Mouse (Mus musculus) forebrain, embryonic 16.5 days (tissue): ENCODE data around the gene Psen2. TPM values are rescaled to one million over a fixed set of nuclear protein-coding genes. Genes with fewer than 3 reads are reported as not detected.
A peak's percentile ranks its signal among the peaks of the same experiment; 100 is the strongest.

Experiments used
- ATAC-seq: fragments of 200-750 bp; cut with Nextera tagmentation; 2 replicates; pipeline ENCODE4 v1.8.0; 2017; ENCODE audit warnings: mild to moderate bottlenecking, moderate library complexity
- H3K27ac ChIP-seq: fragments of 300-500 bp; sonication (generic); 2 replicates; pipeline ENCODE4 v1.5.1; 2014; ENCODE audit warnings: low read length, control low read depth
- H3K27me3 ChIP-seq: fragments of 300-500 bp; sonication (generic); replicated peaks from 2 replicates; pipeline ENCODE4 v1.6.1; 2014; ENCODE audit warnings: low read length; ENCODE audit not compliant: control insufficient read depth, insufficient read depth
- H3K36me3 ChIP-seq: fragments of 300-500 bp; sonication (generic); 2 replicates; pipeline ENCODE4 v1.6.1; 2014; ENCODE audit not compliant: control insufficient read depth, insufficient read depth
- H3K4me1 ChIP-seq: fragments of 300-500 bp; sonication (generic); replicated peaks from 2 replicates; pipeline ENCODE4 v1.6.1; 2014; ENCODE audit warnings: low read length; ENCODE audit not compliant: control insufficient read depth, insufficient read depth
- H3K4me2 ChIP-seq: fragments of 300-500 bp; sonication (generic); 2 replicates; pipeline ENCODE4 v1.6.1; 2014; ENCODE audit warnings: mild to moderate bottlenecking, low read length, control low read depth
- H3K4me3 ChIP-seq: fragments of 300-500 bp; sonication (generic); replicated peaks from 2 replicates; pipeline ENCODE4 v1.5.1; 2014; ENCODE audit warnings: mild to moderate bottlenecking, low read length, control low read depth
- H3K9ac ChIP-seq: fragments of 300-500 bp; sonication (generic); replicated peaks from 2 replicates; pipeline ENCODE4 v1.6.1; 2014; ENCODE audit warnings: low read depth, low read length, control low read depth
- H3K9me3 ChIP-seq: fragments of 300-500 bp; sonication (generic); 2 replicates; pipeline ENCODE4 v1.6.1; 2016; ENCODE audit warnings: low read length; ENCODE audit not compliant: control insufficient read depth
- WGBS: fragments of 180-500 bp; shearing (Covaris S2); extraction: QIAGEN DNeasy Blood & Tissue Kit; methylation state at CpG from one replicate; pipeline ENCODE4 v1.1.7; 2014; 5-methylcytosine and 5-hydroxymethylcytosine counted together
- polyA plus RNA-seq: library from polyadenylated mRNA; unstranded; fragments of >200 nt; fragmentation: Nextera tagmentation; extraction: Ambion mirVana; gene quantifications from 2 replicates; pipeline ENCODE4 v1.2.1, GENCODE M21; 2015

Gene Psen2
- polyA plus RNA-seq, 1 experiment from 2014 or later = 14.7 TPM

GRCm38 (mm10) chr1:180264389-180264788 is 1.2 kb upstream of the Psen2 start:
- 0 out of 2 replicates have a peak, but pooled peaks cover 3% of the 10 kb centered on the region for H3K27me3 ChIP-seq
- no peak overlapping the region for H3K4me2 ChIP-seq
- 90% methylated on average over 6 of the region's 6 CpGs for WGBS
- peaks cover 2% of the 10 kb centered on the region for H3K4me1 ChIP-seq
- no peak overlapping the region for H3K4me3 ChIP-seq
- no peak overlapping the region for H3K9ac ChIP-seq
- H3K9me3 ChIP-seq = no peaks in the 10 kb centered on the region
- no peaks in the 10 kb centered on the region for H3K36me3 ChIP-seq
- no peak overlapping the region for H3K27ac ChIP-seq
- no peak for ATAC-seq

- Histone ChIP-seq H3K4me1 (0 out of 2 replicates have a peak, but pooled peaks cover under 1% of the 10 kb centered on the region), H3K36me3 (no peaks in the 10 kb centered on the region), H3K9me3 (no peaks in the 10 kb centered on the region), H3K27me3 (no peaks in the 10 kb centered on the region), H3K4me2 (no peak overlapping the region), H3K4me3 (no peak overlapping the region), H3K9ac (no peak overlapping the region), H3K27ac (no peak overlapping the region)
- no peak for ATAC-seq
- 83% methylated on average over 8 of the region's 8 CpGs for WGBS
Measured at GRCm38 (mm10) chr1:180261857-180262570, 1.2 kb downstream of the Psen2 start.

DNA sequence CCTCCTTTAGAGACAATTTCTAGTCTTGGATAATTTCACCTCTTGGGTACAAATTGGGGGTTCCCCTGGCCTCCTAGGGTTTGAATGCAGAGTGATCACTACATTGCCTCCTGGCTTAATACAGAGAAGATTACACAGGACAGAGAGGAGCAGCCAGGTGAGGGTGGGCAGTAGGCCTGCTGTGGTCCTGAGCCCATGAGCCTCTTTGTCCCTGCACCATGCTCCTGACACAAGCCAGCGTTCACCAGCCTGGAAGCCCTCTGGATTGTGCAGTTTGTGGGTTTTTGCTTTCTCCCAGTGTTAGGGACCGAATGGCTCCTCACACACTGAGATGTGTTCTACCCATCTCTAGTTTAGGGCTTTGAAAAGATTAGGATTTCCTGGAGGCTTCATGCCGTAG is 1.8 kb downstream of the Psen2 start:
- WGBS = 81% methylated on average over 3 of the region's 3 CpGs
- Histone ChIP-seq H3K9me3 (no peaks in the 10 kb centered on the region), H3K36me3 (no peaks in the 10 kb centered on the region), H3K27me3 (no peaks in the 10 kb centered on the region), H3K27ac (no peak overlapping the region), H3K4me2 (no peak overlapping the region), H3K4me3 (no peak overlapping the region), H3K4me1 (0 out of 2 replicates have a peak, but pooled peaks cover 3% of the 10 kb centered on the region), H3K9ac (no peak overlapping the region)
- ATAC-seq = no peak

DNA sequence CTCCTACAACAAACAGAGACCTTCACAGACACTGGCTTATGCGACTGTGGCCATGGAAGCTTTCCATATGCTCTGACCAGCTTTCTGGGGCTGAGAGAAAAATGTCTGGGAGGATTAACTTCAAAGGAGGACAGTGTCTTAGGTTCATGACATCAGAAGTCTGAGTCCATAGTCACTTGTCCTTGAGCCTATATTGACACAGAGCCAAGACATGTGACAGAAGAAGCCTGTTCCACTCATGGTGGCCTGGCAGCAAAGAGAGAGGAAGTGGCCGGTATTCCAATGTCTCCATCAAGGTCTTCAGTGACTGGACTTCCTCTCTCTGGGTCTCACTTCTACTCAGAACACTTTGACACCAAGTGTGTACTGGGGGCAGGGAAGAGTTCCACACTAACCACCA is 2.4 kb downstream of the Psen2 start:
- Histone ChIP-seq H3K4me1 (0 out of 2 replicates have a peak, but pooled peaks cover 3% of the 10 kb centered on the region), H3K9me3 (no peaks in the 10 kb centered on the region), H3K4me3 (no peak overlapping the region), H3K27ac (no peak overlapping the region), H3K27me3 (no peaks in the 10 kb centered on the region), H3K36me3 (no peaks in the 10 kb centered on the region), H3K4me2 (no peak overlapping the region), H3K9ac (no peak overlapping the region)
- WGBS = 82% methylated on average over 2 of the region's 2 CpGs
- no peak for ATAC-seq

- no peaks in the 10 kb centered on the region for H3K9me3 ChIP-seq
- no peak for ATAC-seq
- no peak overlapping the region for H3K9ac ChIP-seq
- H3K4me1 ChIP-seq = peaks cover 10% of the 10 kb centered on the region
- 86% methylated on average over 2 of the region's 2 CpGs for WGBS
- H3K27me3 ChIP-seq = no peaks in the 10 kb centered on the region
- H3K4me3 ChIP-seq = no peak overlapping the region
- no peak overlapping the region for H3K4me2 ChIP-seq
- H3K27ac ChIP-seq = no peak overlapping the region
- no peaks in the 10 kb centered on the region for H3K36me3 ChIP-seq
Measured at GRCm38 (mm10) chr1:180259753-180260152, 3.5 kb downstream of the Psen2 start.

- ATAC-seq = no peak
- Histone ChIP-seq H3K27ac (no peak overlapping the region), H3K4me1 (peaks cover 10% of the 10 kb centered on the region), H3K4me2 (no peak overlapping the region), H3K27me3 (no peaks in the 10 kb centered on the region), H3K9me3 (no peaks in the 10 kb centered on the region), H3K36me3 (no peaks in the 10 kb centered on the region), H3K9ac (no peak overlapping the region), H3K4me3 (no peak overlapping the region)
- 84% methylated on average over 6 of the region's 6 CpGs for WGBS
Measured at GRCm38 (mm10) chr1:180257446-180257845, 5.8 kb downstream of the Psen2 start.

DNA sequence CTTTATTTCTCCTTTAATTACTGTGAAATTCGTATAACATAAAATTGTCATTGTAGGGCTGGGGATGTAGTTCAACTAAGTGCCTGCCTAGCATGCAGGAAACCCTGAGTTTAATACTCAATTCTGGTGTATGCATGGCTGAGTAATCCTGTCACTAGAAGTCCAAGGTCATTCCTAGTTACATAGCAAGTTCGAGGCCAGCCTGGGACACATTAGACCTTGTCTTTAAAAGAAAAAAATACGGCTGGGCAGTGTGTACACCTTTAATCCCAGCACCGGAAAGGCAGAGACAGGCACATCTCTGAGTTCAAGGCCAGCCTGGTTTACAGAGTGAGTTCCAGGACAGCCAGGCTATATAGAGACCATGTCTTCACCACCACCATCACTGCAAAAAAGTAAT is 6.4 kb downstream of the Psen2 start:
- Histone ChIP-seq H3K9me3 (no peaks in the 10 kb centered on the region), H3K36me3 (no peaks in the 10 kb centered on the region), H3K4me3 (peak overlapping the region; percentile 80), H3K9ac (peak overlapping the region; percentile 83), H3K4me1 (peaks cover 10% of the 10 kb centered on the region), H3K27ac (no peak overlapping the region), H3K27me3 (no peaks in the 10 kb centered on the region), H3K4me2 (peak overlapping the region; percentile 91)
- ATAC-seq = peak; percentile 1; the same call in 1 of the 2 replicates
- 57% methylated on average over 4 of the region's 4 CpGs for WGBS

DNA sequence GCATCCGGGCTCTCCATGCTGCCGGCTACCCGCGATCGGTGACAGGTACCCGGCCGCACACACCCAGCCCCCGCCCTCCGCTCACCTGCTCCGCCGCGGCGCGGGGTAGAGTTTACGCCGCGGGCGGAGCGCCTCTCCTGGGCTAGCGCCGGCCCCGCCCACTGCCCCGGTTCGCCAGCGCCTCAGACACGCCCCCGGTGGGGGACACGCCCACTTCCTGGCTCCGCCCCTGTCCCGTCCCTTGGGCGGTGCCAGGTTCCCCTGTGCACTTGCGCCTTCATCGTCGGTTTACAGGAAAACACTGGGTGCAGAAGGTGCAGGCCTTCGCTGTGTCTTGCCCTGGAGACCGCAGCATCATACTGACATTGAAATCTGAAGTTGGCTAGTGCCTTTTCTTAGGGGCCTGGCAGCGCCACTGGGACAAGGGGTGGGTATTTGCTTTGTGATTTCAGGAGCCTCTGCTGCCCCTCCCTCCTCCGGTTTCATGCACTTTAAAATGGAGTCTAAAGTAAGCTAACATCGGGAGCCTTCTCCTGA is 7.0 kb downstream of the Psen2 start:
- peaks cover 10% of the 10 kb centered on the region for H3K4me1 ChIP-seq
- under 1% methylated on average over 37 of the region's 39 CpGs for WGBS

DNA sequence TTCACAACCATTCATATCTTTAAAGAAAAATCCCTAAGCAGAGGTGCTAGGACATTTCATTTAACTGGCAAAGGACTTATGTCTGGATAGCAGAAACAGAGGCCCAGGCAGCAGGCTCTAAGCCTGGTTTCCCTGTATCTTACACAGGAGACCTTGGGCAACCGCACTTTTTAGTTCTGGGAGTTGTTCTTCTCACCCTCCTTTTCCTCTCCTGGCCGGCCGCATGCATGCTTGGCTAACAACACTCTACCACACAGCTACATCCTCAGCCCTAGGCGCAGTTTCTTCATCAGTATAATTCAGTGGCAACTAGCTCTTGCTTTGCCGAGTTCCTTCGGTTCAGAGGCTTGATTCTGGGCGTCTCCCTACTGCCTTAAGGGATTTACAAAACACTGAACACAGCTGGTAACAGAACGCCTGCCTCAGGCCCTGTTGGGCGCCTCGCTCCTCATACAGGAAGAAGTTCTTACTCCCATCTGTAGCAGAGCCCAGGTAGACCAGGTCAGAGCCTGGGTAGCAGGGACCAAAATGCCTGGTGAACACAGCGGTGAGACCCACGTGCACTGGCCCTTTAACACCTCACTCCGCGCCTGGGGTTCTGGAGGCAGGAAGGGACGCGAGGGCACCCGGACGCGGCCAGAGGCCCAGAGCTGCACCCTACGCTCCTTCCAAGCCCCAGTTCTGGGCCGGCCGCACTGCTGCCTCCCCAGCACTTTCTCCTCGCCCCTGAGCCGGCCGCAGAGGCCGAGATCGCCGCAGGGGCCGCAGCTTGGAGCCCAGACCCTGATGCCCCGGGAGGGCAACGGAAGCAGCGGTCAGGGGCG is 7.7 kb downstream of the Psen2 start:
- Histone ChIP-seq H3K36me3 (no peaks in the 10 kb centered on the region), H3K4me1 (peaks cover 10% of the 10 kb centered on the region), H3K9me3 (no peaks in the 10 kb centered on the region), H3K9ac (peak overlapping the region; percentile 83), H3K4me2 (peak overlapping the region; percentile 91), H3K27ac (peak overlapping the region; percentile 10; the same call in 1 of the 2 replicates), H3K27me3 (peaks cover 3% of the 10 kb centered on the region; the same call in 1 of the 2 replicates), H3K4me3 (peak overlapping the region; percentile 80)
- 4% methylated on average over 32 of the region's 33 CpGs for WGBS
- peak; percentile 44 for ATAC-seq

More for the DNA sequence above, 7.0 kb downstream of the Psen2 start:
- Histone ChIP-seq H3K4me3 (peak overlapping the region; percentile 80), H3K36me3 (no peaks in the 10 kb centered on the region), H3K9ac (peak overlapping the region; percentile 83), H3K27ac (peak overlapping the region; percentile 71), H3K27me3 (no peaks in the 10 kb centered on the region), H3K4me2 (peak overlapping the region; percentile 91), H3K9me3 (no peaks in the 10 kb centered on the region)
- peak; percentile 95 for ATAC-seq
